Mouse (Mus musculus): Measurements from ENCODE around the gene Tcaim. TPM values are rescaled to one million over a fixed set of nuclear protein-coding genes. Genes with fewer than 3 reads are reported as not detected.
A peak's percentile ranks its signal among the peaks of the same experiment; 100 is the strongest.

The Tcaim gene
- polyA plus RNA-seq, 1 experiment = 8.0 TPM

- peaks cover 65% of the 10 kb centered on the region for H3K36me3 ChIP-seq (ENCODE audit: control insufficient read depth, insufficient read depth, low read length, poor library complexity, severe bottlenecking)
- H3K4me1 ChIP-seq (ENCODE audit: control insufficient read depth, insufficient read depth, low read length) = no peaks in the 10 kb centered on the region
- H3K9me3 ChIP-seq (replicated peaks; ENCODE audit: control insufficient read depth, insufficient read depth, low read length, poor library complexity, severe bottlenecking) = peaks cover 78% of the 10 kb centered on the region
- no peaks in the 10 kb centered on the region for H3K27me3 ChIP-seq (ENCODE audit: control insufficient read depth, insufficient read depth, low read length, poor library complexity, severe bottlenecking)
- no peak overlapping the region for H3K27ac ChIP-seq (ENCODE audit: insufficient read depth, low read length)
- no peak overlapping the region for H3K4me3 ChIP-seq (ENCODE audit: low read depth, low read length)
- TF ChIP-seq EP300 (IDR thresholded peaks at IDR 0.05; ENCODE audit: insufficient read depth, low read depth, low read length) = no peak
- no peak overlapping the region for H3K9ac ChIP-seq (ENCODE audit: low read depth, poor library complexity, severe bottlenecking)
Observed at GRCm38 (mm10) chr9:122855617-122856016, 50.3 kb downstream of the Tcaim start.

GRCm38 (mm10) chr9:122856716-122857115 lies 51.4 kb downstream of the Tcaim start:
- TF ChIP-seq CTCF (IDR thresholded peaks at IDR 0.05; ENCODE audit: low read depth, low read length) (no peak), EP300 (IDR thresholded peaks at IDR 0.05; ENCODE audit: insufficient read depth, low read depth, low read length) (no peak)
- Histone ChIP-seq H3K4me3 (ENCODE audit: low read depth, low read length) (no peak overlapping the region), H3K36me3 (ENCODE audit: control insufficient read depth, insufficient read depth, low read length, poor library complexity, severe bottlenecking) (peaks cover 76% of the 10 kb centered on the region), H3K27ac (ENCODE audit: insufficient read depth, low read length) (no peak overlapping the region), H3K27me3 (ENCODE audit: control insufficient read depth, insufficient read depth, low read length, poor library complexity, severe bottlenecking) (no peaks in the 10 kb centered on the region), H3K9me3 (replicated peaks; ENCODE audit: control insufficient read depth, insufficient read depth, low read length, poor library complexity, severe bottlenecking) (peaks cover 87% of the 10 kb centered on the region), H3K9ac (ENCODE audit: low read depth, poor library complexity, severe bottlenecking) (no peak overlapping the region), H3K4me1 (ENCODE audit: control insufficient read depth, insufficient read depth, low read length) (no peaks in the 10 kb centered on the region)

- no peak for TF ChIP-seq POLR2A (IDR thresholded peaks at IDR 0.05; ENCODE audit: insufficient read depth, low read length)
- no peak for TF ChIP-seq CTCF (IDR thresholded peaks at IDR 0.05; ENCODE audit: low read depth, low read length)
- no peak for TF ChIP-seq EP300 (IDR thresholded peaks at IDR 0.05; ENCODE audit: insufficient read depth, low read depth, low read length)
- Histone ChIP-seq H3K27me3 (ENCODE audit: control insufficient read depth, insufficient read depth, low read length, poor library complexity, severe bottlenecking) (no peaks in the 10 kb centered on the region), H3K27ac (ENCODE audit: insufficient read depth, low read length) (no peak overlapping the region), H3K9ac (ENCODE audit: low read depth, poor library complexity, severe bottlenecking) (no peak overlapping the region), H3K4me1 (ENCODE audit: control insufficient read depth, insufficient read depth, low read length) (no peaks in the 10 kb centered on the region), H3K36me3 (ENCODE audit: control insufficient read depth, insufficient read depth, low read length, poor library complexity, severe bottlenecking) (peaks cover 56% of the 10 kb centered on the region), H3K9me3 (replicated peaks; ENCODE audit: control insufficient read depth, insufficient read depth, low read length, poor library complexity, severe bottlenecking) (peaks cover 72% of the 10 kb centered on the region), H3K4me3 (ENCODE audit: low read depth, low read length) (no peak overlapping the region)
Observed at GRCm38 (mm10) chr9:122860752-122861151, 55.4 kb downstream of the Tcaim start.

- Histone ChIP-seq H3K27me3 (ENCODE audit: control insufficient read depth, insufficient read depth, low read length, poor library complexity, severe bottlenecking) (no peaks in the 10 kb centered on the region), H3K27ac (ENCODE audit: insufficient read depth, low read length) (no peak overlapping the region), H3K4me1 (ENCODE audit: control insufficient read depth, insufficient read depth, low read length) (no peaks in the 10 kb centered on the region), H3K9ac (ENCODE audit: low read depth, poor library complexity, severe bottlenecking) (no peak overlapping the region), H3K4me3 (ENCODE audit: low read depth, low read length) (no peak overlapping the region), H3K36me3 (ENCODE audit: control insufficient read depth, insufficient read depth, low read length, poor library complexity, severe bottlenecking) (peaks cover 29% of the 10 kb centered on the region), H3K9me3 (replicated peaks; ENCODE audit: control insufficient read depth, insufficient read depth, low read length, poor library complexity, severe bottlenecking) (peaks cover 44% of the 10 kb centered on the region)
- no peak for TF ChIP-seq POLR2A (IDR thresholded peaks at IDR 0.05; ENCODE audit: insufficient read depth, low read length)
- TF ChIP-seq EP300 (IDR thresholded peaks at IDR 0.05; ENCODE audit: insufficient read depth, low read depth, low read length) = no peak
- TF ChIP-seq CTCF (IDR thresholded peaks at IDR 0.05; ENCODE audit: low read depth, low read length) = no peak
Observed at GRCm38 (mm10) chr9:122863731-122864130, 58.4 kb downstream of the Tcaim start.

- no peaks in the 10 kb centered on the region for H3K27me3 ChIP-seq (ENCODE audit: control insufficient read depth, insufficient read depth, low read length, poor library complexity, severe bottlenecking)
- no peak overlapping the region for H3K27ac ChIP-seq (ENCODE audit: insufficient read depth, low read length)
- peaks cover 24% of the 10 kb centered on the region for H3K36me3 ChIP-seq (ENCODE audit: control insufficient read depth, insufficient read depth, low read length, poor library complexity, severe bottlenecking)
- no peaks in the 10 kb centered on the region for H3K4me1 ChIP-seq (ENCODE audit: control insufficient read depth, insufficient read depth, low read length)
- TF ChIP-seq CTCF (IDR thresholded peaks at IDR 0.05; ENCODE audit: low read depth, low read length) = no peak
- H3K9ac ChIP-seq (ENCODE audit: low read depth, poor library complexity, severe bottlenecking) = peak overlapping the region; percentile 74
- H3K9me3 ChIP-seq (replicated peaks; ENCODE audit: control insufficient read depth, insufficient read depth, low read length, poor library complexity, severe bottlenecking) = peaks cover 33% of the 10 kb centered on the region
- peak overlapping the region; percentile 22; the same call in 1 of the 2 replicates for H3K4me3 ChIP-seq (ENCODE audit: low read depth, low read length)
Observed at GRCm38 (mm10) chr9:122864848-122865247, 59.5 kb downstream of the Tcaim start.

- H3K4me1 ChIP-seq (ENCODE audit: control insufficient read depth, insufficient read depth, low read length) = no peaks in the 10 kb centered on the region
- TF ChIP-seq POLR2A (IDR thresholded peaks at IDR 0.05; ENCODE audit: insufficient read depth, low read length) = no peak
- TF ChIP-seq CTCF (IDR thresholded peaks at IDR 0.05; ENCODE audit: low read depth, low read length) = no peak
- TF ChIP-seq EP300 (IDR thresholded peaks at IDR 0.05; ENCODE audit: insufficient read depth, low read depth, low read length) = no peak
- H3K36me3 ChIP-seq (ENCODE audit: control insufficient read depth, insufficient read depth, low read length, poor library complexity, severe bottlenecking) = peaks cover 16% of the 10 kb centered on the region
- H3K4me3 ChIP-seq (ENCODE audit: low read depth, low read length) = peak within 1 kb of the TSS; percentile 78
- H3K9me3 ChIP-seq (replicated peaks; ENCODE audit: control insufficient read depth, insufficient read depth, low read length, poor library complexity, severe bottlenecking) = peaks cover 24% of the 10 kb centered on the region
- H3K27ac ChIP-seq (ENCODE audit: insufficient read depth, low read length) = no peak within 1 kb of the TSS
- no peaks in the 10 kb centered on the region for H3K27me3 ChIP-seq (ENCODE audit: control insufficient read depth, insufficient read depth, low read length, poor library complexity, severe bottlenecking)
- H3K9ac ChIP-seq (ENCODE audit: low read depth, poor library complexity, severe bottlenecking) = peak within 1 kb of the TSS; percentile 74
Observed at GRCm38 (mm10) chr9:122865697-122866166, 60.4 kb downstream of the Tcaim start, which contains the start of gene Zfp445. Zfp445 (minus strand) TSS chr9:122866006.

Data from ES-Bruce4 (cell line).